Mouse (Mus musculus) ES-E14 (cell line): Measurements from ENCODE around the gene Cap2. TPM values are rescaled to one million over a fixed set of nuclear protein-coding genes. Genes with fewer than 3 reads are reported as not detected.

Source experiments
- DNase-seq: peaks from one replicate; pipeline ENCODE4 v3.0.0-alpha.2; 2013; ENCODE audit warnings: low read depth, low spot score
- H3K27ac ChIP-seq: 2 replicates; pipeline ENCODE4 v1.5.1; 2012; ENCODE audit warnings: low read depth, mild to moderate bottlenecking, low read length, moderate library complexity, mixed read lengths; ENCODE audit not compliant: poor library complexity, insufficient read depth, severe bottlenecking
- H3K36me3 ChIP-seq: 2 replicates; pipeline ENCODE4 v1.6.1; 2012; ENCODE audit warnings: mild to moderate bottlenecking, low read length, moderate library complexity, mixed read lengths; ENCODE audit not compliant: control insufficient read depth, poor library complexity, insufficient read depth, severe bottlenecking
- H3K4me1 ChIP-seq, 2 experiments: fragments of 150-350 bp in 1 of 2; sonication (generic) in 1 of 2; 2 replicates each; pipeline ENCODE4 v1.6.1; 2012; ENCODE audit warnings: low read length in 2 of 2, mild to moderate bottlenecking in 1 of 2, mixed read lengths in 1 of 2; ENCODE audit not compliant: control insufficient read depth in 2 of 2, insufficient read depth in 2 of 2, poor library complexity in 1 of 2
- H3K4me3 ChIP-seq, 2 experiments: fragments of 150-350 bp in 1 of 2; sonication (generic) in 1 of 2; 2 replicates each; pipeline ENCODE4 v1.5.1; 2012; ENCODE audit warnings: low read length in 2 of 2, low read depth in 1 of 2, mild to moderate bottlenecking in 1 of 2, mixed read lengths in 1 of 2; ENCODE audit not compliant: insufficient read depth in 1 of 2, poor library complexity in 1 of 2, severe bottlenecking in 1 of 2
- H3K9ac ChIP-seq: 2 replicates; pipeline ENCODE4 v1.6.1; 2012; ENCODE audit warnings: low read depth, mild to moderate bottlenecking, low read length, mixed read lengths; ENCODE audit not compliant: poor library complexity, insufficient read depth, severe bottlenecking
- H3K9me3 ChIP-seq: fragments of 150-350 bp; sonication (generic); 2 replicates; pipeline ENCODE4 v1.6.1; 2012; ENCODE audit warnings: low read depth, mild to moderate bottlenecking, low read length; ENCODE audit not compliant: control insufficient read depth, insufficient read depth
- CHD2 ChIP-seq: IDR thresholded peaks from 2 replicates; pipeline ENCODE4 v1.6.1; 2014; ENCODE audit warnings: mild to moderate bottlenecking, low read depth, low read length, inconsistent platforms
- HCFC1 ChIP-seq: IDR thresholded peaks from 2 replicates; pipeline ENCODE4 v1.6.1; 2012; ENCODE audit warnings: low read length, inconsistent platforms, borderline replicate concordance; ENCODE audit not compliant: insufficient read depth
- MAFK ChIP-seq: IDR thresholded peaks from 2 replicates; pipeline ENCODE4 v1.6.1; 2014; ENCODE audit warnings: mild to moderate bottlenecking, low read depth, low read length, inconsistent platforms; ENCODE audit not compliant: insufficient read depth
- ZC3H11A ChIP-seq: IDR thresholded peaks from 2 replicates; pipeline ENCODE4 v1.6.1; 2012; ENCODE audit warnings: low read depth, mild to moderate bottlenecking, inconsistent platforms, low read length, borderline replicate concordance
- ZNF384 ChIP-seq: IDR thresholded peaks from 2 replicates; pipeline ENCODE4 v1.6.1; 2012; ENCODE audit warnings: low read depth, low read length, inconsistent platforms
- in situ Hi-C, 2 experiments: fragments of 600-800 bp; cut with MboI; formaldehyde crosslinking; loops; one replicate each; pipeline ENCODE4 v1.15.1; 2025; ENCODE audit warnings: low sequenced_read_pairs in 2 of 2, inconsistent platforms in 1 of 2; ENCODE audit not compliant: unreplicated experiment in 2 of 2
- total RNA-seq: library from RNA; depleted of rRNA; stranded (reverse); fragments of 300-350 nt; gene quantifications from 2 replicates; pipeline ENCODE4 v1.2.3, GENCODE M21; 2012

Gene Cap2
- total RNA-seq, 1 experiment: 5.1 TPM

DNA sequence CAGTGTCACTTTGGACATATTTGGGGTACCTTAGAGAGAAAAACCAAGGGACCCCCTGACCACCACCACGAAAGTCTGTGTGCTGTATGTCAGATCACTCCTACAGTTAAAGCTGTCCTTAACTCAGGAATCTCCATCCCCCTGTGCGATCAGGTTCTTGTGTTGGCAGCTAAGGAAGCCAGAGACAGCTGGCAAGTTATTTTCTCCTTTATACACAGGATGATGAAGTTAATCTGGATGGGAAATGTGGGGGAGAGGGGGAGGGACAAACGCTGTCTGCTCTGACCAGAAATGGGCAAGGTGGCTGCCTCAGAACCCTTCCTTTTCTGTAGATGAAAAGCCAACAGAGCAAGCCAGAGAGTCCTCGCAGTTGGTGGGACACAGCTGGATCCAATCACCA lies 11.0 kb upstream of the Cap2 start:
- Histone ChIP-seq H3K4me3 (no peak overlapping the region), H3K36me3 (no peaks in the 10 kb centered on the region), H3K4me1 (no peaks in the 10 kb centered on the region), H3K27ac (no peak overlapping the region), H3K9me3 (no peaks in the 10 kb centered on the region), H3K9ac (no peak overlapping the region)
- in situ Hi-C loops: no loop called here
- no peak for DNase-seq
- TF ChIP-seq MAFK (no peak), ZC3H11A (no peak), HCFC1 (no peak), ZNF384 (no peak), CHD2 (no peak)

DNA sequence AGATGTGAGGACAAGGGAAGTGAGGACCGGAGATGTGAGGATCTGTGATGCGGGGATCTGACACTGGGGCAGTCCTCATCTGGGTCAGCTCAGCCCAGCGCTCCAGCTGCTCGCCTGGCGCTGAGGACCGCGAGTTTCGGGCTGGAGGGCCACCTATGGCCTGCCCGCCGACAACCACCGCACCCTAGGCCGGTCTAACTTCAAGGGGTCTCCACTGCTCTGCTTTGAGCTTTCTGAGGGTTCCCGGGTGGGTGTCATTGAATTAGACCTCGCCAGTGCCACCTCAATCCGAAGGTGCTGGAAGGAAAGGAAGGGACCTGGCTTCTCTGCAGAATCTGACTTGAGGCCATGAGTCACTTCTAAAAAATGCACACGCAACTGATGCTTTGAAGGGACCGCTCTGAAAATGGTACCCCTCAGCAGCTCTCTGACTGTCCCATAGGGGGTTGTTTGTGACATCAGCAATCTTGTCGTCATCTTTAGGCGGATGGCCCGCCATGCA lies 793 bp downstream of the Cap2 start:
- in situ Hi-C loops: no loop called here
- Histone ChIP-seq H3K9me3 (no peaks in the 10 kb centered on the region), H3K4me3 (peak overlapping the region; percentile 57 to 61; a peak in 3 of 4 replicates), H3K9ac (peak overlapping the region; percentile 29; the same call in 1 of the 2 replicates), H3K36me3 (no peaks in the 10 kb centered on the region), H3K27ac (no peak overlapping the region), H3K4me1 (no peaks in the 10 kb centered on the region)
- DNase-seq: no peak
- TF ChIP-seq ZC3H11A: no peak

DNA sequence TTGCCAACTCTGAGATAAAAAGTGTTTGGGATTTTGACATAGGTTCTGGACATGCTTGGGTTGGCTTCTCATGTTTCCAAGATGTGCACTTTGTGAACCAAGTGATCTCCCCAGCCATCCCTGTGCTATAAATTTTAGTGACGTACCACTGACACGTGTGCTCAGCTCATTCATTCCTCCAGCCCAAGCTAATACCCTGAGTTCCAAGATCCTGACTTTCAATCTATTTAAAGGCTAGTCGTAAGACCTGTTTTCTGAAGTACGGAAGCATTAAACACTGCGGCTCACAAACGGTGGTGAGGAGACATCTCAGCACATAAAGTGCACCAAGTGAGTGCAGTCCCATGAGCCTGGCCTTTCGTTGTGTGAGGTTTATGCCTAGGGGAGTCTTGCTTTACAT lies 6.3 kb downstream of the Cap2 start:
- H3K4me1 ChIP-seq: no peaks in the 10 kb centered on the region
- H3K4me3 ChIP-seq: no peak overlapping the region
- TF ChIP-seq ZC3H11A: no peak
- TF ChIP-seq MAFK: no peak
- TF ChIP-seq CHD2: no peak
- H3K9me3 ChIP-seq: no peaks in the 10 kb centered on the region
- H3K27ac ChIP-seq: no peak overlapping the region
- H3K36me3 ChIP-seq: no peaks in the 10 kb centered on the region
- no peak overlapping the region for H3K9ac ChIP-seq
- no peak for DNase-seq
- in situ Hi-C loops: no loop called here

DNA sequence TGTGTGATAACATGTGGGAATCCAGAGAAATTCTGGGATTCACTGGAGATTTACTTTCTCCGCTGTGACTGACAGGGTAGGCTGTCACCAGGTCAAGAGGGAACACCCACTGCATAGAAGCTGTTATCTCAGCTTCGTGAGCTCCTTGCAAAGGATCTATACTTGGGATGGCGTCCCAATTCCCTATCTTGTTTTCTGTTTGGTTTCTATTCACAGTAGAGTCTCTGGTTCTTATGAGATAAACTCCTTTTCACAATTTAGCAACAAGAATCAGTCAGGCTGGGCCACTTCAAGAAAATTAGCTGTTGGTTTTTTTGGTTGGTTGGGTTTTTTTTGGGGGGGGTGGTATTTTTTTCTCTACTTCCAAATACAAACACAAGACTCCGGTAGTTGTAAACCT lies 7.2 kb downstream of the Cap2 start:
- no peak overlapping the region for H3K27ac ChIP-seq
- H3K36me3 ChIP-seq: no peaks in the 10 kb centered on the region
- no peak overlapping the region for H3K4me3 ChIP-seq
- DNase-seq: no peak
- in situ Hi-C loops: no loop called here
- TF ChIP-seq CHD2: no peak
- no peak for TF ChIP-seq ZNF384
- TF ChIP-seq ZC3H11A: no peak
- no peak for TF ChIP-seq HCFC1
- TF ChIP-seq MAFK: no peak
- H3K4me1 ChIP-seq: no peaks in the 10 kb centered on the region
- H3K9me3 ChIP-seq: no peaks in the 10 kb centered on the region
- H3K9ac ChIP-seq: no peak overlapping the region

DNA sequence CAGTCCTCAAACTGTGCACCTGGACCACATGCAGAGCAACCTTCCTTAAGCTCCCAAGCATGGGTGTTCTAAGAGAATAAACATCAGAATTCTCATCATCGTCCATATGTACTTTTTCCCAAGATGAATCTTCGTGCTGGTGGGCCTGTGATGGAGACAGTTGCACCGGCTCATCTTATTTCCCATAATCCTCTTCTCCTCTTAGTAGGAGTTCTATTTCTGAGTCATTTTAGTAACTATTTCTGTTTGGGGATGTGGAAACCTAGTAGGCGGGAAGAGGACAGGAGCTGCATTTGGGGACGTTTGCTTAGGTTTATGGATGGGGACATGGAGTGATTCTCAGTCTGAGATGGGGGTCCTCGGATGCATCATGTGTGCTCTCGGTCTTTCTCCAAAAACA lies 8.8 kb downstream of the Cap2 start:
- Histone ChIP-seq H3K9ac (no peak overlapping the region), H3K4me1 (0 out of 4 replicates have a peak, but pooled peaks cover 0 to 2% of the 10 kb centered on the region in 2 experiments), H3K27ac (no peak overlapping the region), H3K4me3 (no peak overlapping the region), H3K36me3 (no peaks in the 10 kb centered on the region), H3K9me3 (no peaks in the 10 kb centered on the region)
- in situ Hi-C loops: no loop called here
- no peak for TF ChIP-seq HCFC1
- TF ChIP-seq CHD2: no peak
- TF ChIP-seq MAFK: no peak
- no peak for TF ChIP-seq ZNF384
- TF ChIP-seq ZC3H11A: no peak
- no peak for DNase-seq
